Mouse (Mus musculus) neutrophil, adult 5-6 weeks (primary cell): ENCODE measurements around the gene Akap2. TPM values are rescaled to one million over a fixed set of nuclear protein-coding genes. Genes with fewer than 3 reads are reported as not detected.

Source experiments
- ATAC-seq: fragments of 151-379, 151-347 bp; 2 replicates; pipeline ENCODE4 v1.8.0; 2017; ENCODE audit warnings: mild to moderate bottlenecking, moderate TSS enrichment; ENCODE audit not compliant: insufficient number of reproducible peaks, poor library complexity, low FRiP score, severe bottlenecking; ENCODE audit errors: extremely low read depth
- total RNA-seq: library from RNA; stranded (forward); fragments of 200-1000 nt; gene quantifications from 2 replicates; pipeline ENCODE4 v1.2.3, GENCODE M21; 2017

Gene Akap2
- total RNA-seq, result 7.4 and 8.2 TPM in 2 replicates

DNA sequence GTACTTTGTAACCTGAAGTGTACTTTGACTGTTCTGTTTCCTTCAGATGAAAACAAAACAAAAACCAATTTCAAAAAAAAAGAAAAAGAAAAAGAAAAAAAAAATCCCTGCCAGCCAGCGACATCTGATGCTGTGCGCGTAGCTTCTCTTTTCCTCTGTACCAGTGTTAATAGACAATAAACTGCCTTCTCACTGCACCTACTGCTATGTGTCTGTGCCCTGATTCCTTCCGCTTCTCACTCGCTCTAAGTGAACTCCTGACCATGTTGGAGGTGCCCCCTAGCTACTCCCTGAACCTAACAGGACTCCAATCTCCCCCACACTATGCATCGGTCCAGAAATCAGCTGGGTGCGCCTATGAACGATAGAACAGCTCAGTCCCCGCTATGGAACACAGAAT lies at the start of gene Akap2:
Gene Akap2 (plus strand): TSS at position 304 of the 400 bp plus-strand sequence.
- ATAC-seq, result no peak

DNA sequence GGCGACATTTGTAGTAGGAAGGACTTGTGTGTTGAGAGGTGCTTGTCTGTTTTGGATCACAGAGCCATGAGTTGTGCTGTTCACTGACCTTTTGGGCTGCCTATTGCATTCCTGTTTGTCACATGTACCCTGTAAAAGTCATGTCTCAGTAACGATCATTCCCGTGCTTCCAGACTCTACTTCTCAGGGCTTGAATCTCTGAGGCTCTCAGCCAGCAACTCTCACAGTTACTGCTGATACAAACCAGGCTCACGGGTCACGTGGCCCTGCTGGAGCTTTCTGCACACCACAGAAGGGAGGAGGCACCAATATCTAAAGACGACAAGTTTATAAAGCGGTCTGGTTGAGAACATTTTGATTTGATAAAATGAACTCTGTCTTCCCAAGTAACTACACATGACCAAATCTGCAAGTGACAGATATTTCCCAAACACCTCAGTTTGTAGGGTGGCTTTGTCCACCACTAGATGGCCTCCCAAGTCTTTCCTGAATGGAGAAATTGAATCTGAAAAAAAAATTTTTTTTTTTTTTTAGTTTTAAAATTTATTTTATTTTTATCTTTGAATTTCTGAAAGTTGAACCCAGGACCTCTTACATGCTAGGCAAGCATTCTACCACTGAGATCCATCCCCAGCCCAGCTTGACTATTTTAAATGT lies 46.5 kb upstream of the Akap2 start:
- no peak for ATAC-seq

DNA sequence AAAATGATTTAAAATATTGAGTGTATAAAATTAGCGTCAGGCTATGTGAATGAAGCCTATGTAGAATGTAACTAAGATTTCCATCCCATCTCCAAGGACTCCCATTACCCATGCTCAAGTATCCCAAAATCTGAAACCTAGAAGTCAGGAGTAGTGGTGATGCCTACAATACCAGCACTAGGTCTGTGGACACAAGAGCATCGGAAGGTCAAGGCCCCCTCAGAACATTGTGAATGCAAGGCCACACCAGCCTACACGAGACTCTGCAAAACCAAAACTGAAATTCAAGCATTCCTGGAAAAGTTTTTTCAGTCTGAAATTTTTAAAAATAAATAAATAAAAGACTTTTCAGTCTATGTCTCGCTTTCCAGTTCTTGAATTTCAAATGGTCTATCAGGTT lies 44.9 kb upstream of the Akap2 start:
- ATAC-seq, result no peak

DNA sequence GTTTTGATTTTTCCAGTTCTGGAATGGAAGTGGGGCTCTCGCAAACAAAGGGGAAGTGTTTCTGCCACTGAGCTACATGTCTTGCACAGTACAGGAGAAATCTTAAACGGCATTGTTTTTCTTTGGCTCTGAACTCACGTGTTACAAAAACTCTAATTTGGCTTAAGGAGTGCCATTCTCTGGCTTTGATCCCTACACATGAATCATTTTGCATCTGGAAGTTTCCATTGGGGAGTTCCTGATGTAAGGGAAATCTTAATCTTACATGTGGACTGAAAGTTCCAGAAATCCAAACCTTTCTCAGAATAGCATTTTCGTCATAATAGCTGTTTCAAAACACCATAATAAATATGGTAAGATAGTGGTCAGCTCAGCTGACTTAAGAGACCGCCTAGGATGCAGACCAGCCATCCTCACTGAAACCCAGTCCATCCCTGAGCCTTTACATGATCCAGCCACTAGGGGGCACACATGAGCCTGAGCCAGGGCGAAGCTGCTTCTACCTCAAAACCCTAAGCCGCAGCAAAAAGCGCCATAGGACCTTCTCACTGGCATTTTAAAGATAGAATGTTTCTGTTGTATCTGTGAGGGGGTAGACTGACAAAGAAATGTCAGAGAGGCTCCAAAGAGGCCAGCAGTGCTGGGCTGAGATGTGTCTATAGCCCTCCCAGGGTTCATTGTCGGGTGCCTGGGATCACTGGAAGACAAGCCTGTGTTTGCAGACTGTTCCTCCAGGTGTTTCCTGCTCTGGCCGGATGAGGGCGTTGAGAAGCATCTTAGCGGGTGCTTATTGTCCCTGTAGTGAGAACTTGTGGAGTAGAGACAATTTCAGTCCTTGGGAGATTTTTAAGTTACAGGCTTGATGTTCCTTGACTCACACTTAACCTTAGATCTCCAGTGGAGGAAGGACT lies 44.2 kb upstream of the Akap2 start:
- peak; percentile 79 for ATAC-seq

DNA sequence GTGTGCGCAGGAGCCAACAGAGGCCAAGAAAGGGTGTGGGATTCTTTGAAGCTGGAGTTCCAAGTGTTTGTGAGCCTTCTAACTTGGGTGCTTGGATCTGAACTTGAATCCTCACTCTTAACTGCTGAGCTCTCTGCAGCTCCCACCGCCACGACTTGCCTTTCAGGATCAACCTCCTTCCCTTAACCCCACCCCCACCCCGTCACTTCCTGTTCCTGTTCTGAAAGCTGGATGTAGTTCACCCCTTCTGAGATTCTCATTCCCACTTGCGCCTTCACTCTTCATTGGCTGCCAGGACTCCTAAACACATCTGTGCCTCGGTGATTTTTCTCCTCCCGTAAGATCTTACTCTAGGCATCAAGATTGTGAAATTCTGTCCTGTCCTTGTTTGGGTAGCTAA lies 43.1 kb upstream of the Akap2 start:
- no peak for ATAC-seq

DNA sequence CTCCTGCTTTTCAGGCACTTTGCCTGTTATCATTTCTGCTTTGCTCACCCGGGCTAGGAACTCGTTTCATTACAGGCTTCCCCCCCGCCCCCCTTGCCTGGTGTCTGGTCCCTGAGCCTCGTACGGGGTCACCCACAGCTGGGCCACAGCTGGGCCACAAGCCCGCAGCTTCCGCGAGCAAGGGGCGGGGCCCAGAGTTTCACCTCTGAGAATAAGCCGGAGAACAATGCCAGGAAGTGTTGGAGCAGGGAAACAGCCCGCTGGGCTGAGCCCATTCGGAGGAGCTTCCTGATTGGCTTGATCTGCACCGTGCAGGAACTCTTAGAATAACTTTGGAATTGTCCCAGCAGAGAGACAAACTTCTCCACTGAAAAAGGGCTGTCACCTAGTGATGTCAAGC lies 42.1 kb upstream of the Akap2 start:
- ATAC-seq, result no peak

DNA sequence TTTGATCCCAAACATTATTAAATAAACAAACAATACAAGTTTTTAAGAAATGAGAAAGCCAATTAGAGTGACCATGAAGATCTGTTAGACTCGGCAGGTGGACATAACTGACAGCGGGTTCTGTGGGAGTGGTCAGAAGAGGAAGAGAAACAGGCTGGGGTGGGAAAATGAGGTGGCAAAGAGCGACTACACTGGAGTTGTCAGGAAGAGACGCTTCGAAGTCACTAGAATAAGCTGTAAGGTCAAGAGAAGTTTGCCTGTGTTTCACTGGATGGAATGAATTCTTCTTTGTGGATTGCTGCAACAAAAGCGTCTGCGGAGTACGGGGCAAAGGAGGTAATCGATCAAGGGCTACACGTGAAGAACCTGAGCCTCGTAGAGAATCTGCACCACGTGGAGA lies 39.5 kb upstream of the Akap2 start:
- no peak for ATAC-seq

DNA sequence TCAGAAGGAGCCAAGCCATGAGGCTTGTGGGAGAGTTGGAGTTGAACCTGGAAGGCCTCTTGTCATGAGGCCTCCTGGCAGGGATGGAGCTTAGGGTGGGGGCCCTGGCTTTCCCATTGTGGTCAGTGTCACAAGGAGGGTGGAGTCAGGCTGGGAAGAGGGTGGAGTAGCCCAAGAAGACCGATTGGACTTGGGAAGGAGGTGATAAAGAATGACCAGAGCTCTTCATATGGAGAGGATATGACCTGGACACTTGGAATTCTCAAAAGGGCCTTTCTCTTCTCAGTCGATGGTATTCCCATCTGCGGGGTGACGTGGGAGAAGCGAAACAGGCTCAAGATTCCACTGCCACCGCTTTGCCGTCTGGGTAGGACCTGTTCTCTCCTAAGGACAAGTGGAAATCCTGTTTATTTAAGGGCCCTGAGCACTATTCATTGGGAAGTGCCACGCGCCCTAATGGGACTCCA lies 38.4 kb upstream of the Akap2 start:
- ATAC-seq, result no peak

DNA sequence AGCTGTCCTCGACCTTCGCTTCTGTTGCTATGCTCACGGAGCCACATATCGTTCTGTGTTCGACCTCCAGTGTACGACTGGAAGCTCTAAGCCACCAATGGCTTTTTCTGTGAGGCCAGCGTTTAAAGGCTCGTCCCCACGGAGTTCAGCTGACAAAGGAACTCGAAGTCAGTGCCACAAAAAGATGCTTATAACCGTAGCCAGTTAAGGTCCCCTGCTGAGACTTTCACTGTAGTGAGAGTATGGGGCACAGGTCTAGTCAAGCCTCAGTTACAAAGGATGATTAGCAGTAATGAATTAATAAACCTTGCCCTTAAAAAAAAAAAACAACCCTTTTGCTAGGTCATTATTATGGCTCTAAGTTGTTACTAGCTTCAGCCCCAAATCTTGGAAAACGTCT lies 37.3 kb upstream of the Akap2 start:
- ATAC-seq, result no peak

DNA sequence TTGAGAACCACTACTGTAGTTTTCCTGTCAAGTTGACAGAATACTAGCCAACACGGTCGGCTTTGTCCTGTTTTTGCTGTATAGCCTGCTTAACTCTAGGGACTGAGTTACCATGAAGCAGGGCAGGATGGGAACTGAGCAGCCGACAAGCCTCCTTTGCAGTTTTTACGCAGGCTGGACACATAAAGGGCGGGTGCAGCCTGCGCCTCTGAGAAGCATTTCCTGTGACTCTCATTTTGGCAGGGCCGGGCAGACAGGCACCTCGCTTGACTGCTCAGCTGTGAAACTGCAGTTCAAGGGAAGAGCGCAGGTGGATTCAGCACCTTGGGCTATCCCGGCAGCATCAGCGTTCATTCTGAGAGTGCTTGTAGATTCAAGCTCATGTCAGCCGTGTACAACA lies 35.9 kb upstream of the Akap2 start:
- peak; percentile 90 for ATAC-seq

DNA sequence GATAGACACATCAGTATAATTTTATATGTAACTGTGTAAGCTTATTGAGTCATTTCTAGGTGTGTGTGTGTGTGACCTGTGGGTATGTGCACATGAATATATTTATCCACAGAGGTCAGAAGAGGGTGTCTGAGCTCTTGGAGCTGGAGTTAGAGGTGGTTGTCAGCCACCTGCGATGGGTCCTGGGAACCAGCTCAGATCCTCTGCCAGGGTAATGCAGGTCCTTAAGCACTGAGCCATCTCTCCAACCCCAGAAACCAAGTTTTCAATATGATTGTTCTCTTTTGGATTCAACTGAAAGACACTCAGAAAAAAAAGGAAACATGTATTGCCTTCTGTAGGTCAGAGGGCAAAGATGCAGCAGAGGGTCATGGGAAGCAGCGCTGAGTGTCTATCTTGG lies 35.1 kb upstream of the Akap2 start:
- ATAC-seq, result no peak

DNA sequence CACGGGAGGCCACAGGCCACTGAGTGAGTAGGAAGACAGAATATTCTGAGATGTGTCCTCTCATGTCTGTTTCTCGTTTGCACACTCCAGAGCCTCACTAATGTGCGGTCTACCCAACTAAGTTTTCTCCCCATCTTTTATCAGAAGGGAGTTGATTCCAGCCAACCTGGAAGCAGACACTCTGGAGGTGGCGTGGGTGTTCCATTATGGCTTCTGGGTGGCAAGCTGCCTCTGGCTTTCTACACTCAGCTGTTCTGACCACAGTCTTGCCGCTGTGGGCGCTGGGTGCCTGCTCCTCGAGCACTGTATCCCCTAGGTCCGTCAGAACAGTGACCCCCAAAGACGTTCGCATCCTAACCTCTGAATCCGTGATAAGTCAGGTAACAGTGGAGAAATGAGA lies 34.5 kb upstream of the Akap2 start:
- ATAC-seq, result no peak

DNA sequence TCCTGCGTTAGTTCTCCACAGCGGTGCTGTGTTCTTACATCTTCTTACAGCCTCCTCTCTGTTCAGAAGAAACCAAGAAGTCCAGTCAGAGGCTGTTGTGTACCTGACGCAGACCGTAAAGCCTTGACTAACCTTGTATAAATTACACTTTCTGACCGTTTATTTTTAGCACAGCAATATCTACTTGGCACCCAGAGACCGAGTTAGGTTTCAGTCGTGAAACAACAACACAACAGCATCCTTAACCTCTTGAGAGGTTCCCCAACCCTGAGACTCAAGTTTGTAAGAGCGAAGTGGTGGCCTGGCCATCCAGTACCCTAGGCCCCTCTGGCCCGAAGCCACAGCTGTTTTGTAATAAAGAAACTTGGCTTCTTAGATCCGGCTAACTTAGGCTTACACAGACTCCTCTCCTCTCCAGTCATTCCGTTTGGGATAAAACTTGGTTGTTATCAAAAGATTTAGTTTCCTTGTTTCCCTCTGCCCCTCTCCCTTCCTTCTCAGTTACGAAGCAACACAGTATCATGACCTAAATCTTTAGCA lies 32.7 kb upstream of the Akap2 start:
- no peak for ATAC-seq

DNA sequence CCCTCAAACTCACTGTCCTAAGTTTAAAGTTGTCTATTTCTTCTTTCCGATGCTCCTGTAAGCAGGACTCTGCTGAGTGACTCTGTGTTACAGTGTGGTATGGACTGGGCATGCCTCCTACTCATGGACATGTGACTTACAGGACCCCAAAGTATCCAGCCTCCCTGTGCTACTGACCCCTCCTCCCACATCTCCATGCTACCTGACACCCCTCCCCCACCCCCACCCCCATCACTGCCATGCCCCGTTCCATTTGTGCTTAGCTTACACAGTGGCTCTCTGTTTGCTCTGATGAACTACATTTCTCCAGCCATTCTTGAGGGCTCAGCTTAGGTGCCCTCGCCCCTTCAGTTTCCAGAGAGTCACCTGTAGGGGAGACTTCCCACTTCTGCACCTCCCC lies 30.7 kb upstream of the Akap2 start:
- no peak for ATAC-seq

DNA sequence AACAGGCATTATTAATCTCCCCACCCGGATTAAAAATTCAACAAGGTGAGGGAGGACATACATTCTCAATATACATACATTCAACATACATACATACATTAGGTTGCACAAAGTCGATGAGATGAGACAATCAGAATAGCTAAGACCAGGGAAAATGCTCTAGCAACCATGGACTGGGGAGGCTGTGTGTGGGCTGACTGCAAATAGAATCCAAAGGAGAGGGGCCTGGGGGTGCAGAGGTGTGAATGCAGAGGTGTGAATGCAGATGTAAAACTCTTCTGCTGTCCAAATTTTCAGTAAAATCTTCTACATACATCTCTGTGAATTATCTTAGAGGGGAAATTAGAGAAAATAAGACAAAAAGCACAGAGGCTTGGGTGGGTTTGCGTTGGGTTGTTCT lies 29.9 kb upstream of the Akap2 start:
- no peak for ATAC-seq

DNA sequence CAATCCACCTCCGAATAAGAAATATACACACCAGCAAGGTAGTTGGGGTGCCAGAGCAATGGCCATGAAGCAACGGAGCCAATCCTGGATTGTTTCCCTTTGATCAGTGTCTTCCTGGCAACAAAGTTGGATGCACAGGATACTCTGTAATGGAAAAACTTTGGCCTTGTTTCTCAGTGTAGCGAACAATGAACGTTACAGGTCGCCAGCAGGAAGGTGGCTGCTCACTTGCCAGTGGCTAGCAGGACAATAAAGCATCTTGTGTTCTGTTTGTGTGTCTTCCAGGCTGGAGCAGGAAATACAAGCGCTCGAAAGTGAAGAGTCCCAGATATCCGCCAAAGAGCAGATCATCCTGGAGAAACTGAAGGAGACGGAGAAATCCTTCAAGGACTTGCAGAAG lies 29.3 kb upstream of the Akap2 start:
- ATAC-seq, result no peak

DNA sequence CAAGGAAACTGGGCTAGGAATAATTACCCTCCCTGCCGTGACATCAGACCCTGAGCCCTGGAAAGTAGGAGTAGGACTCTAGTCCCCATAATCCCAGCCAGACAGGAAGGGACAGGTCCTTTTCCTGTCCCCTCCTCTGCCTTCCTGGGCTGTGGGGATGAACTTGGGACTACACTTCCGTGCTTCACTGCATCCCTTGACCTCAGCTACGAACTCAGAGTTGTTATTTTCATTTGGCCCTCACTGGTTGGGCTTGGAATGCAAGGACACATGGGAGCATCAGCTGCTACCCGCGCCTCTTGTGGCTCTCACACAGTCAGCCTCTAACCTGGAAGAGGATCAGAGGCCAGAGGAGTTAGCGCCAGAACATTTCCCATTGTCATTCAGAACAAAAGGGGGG lies 27.5 kb upstream of the Akap2 start:
- no peak for ATAC-seq

DNA sequence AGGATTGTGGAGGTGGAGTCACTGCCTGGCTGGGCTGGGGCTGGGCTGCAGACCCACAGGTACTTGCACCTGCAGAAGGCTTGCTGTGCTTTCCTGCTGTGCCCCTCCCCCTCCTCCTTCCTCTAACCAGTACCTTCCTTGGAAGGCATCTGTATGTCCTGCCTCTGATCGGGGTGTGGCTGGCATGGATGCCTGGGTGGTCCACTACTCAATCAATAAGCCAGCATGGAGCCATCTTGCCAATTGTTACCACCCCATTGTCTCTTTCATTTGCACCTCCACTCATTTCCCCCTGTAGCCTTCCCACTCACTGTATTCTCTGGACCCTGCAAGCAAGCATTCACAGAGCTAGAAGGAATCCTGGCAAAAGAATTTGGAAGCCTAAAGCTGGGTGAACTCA lies 26.7 kb upstream of the Akap2 start:
- no peak for ATAC-seq

DNA sequence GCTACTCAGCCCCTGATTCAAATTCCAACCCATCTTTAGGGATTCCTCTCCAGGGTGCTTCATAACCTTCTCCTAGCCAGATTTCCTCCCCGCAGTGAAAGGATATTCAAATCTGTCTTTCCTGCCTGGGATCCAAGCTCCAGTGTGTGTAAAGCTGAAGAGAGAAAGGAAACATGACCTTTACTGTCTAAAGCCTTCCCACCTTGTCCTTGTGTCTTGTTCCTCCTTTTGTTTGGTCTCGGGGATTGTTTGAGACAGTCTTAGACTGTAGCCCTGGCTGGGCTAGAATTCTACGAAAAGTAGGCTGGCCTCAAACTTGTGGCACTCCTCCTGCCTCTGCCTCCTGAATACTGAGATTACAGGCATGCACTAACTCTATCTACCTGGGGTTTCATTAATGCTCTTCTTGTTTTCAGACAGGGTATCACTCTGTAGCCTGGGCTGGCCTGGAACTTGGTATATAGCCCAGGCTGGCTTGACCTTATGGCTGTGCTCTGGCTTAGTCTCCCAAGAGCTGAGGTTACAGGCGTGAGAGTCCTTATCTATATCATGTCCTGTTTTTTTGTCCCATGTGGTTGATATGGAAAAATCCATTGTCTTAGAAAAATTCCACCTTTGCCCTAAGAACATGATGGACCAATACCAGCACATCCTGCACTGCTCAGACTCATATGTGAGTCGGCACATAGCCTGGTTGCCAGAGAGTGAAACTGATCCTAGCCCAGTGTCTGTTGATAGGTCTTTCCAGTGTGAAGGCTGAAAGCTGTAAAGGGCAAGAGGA lies 22.9 kb upstream of the Akap2 start:
- no peak for ATAC-seq
